Mouse (Mus musculus) granulocyte monocyte progenitor cell, adult 5-6 weeks (primary cell): ENCODE results near the gene Sf3b6. TPM values are rescaled to one million over a fixed set of nuclear protein-coding genes. Genes with fewer than 3 reads are reported as not detected.

ENCODE experiments used
- total RNA-seq, 2 experiments: library from RNA; stranded (forward) in 1 of 2; stranded (reverse) in 1 of 2; fragments of 200-712, 200-1000 nt in 1 of 2; fragments of >200 nt in 1 of 2; fragmentation: Nextera tagmentation in 1 of 2; gene quantifications; 2 replicates each; pipeline ENCODE4 v1.2.3; 2014 to 2017

Gene Sf3b6
- total RNA-seq, 2 experiments from 2014 or later, result 134 to 249 TPM

Other genes with a start within 250 kb of the Sf3b6 start
- gene Itsn2, start 224.9 kb upstream of the Sf3b6 start, total RNA-seq (2014; fragmentation: Nextera tagmentation), result 61.0 and 119 TPM in 2 replicates
- 117 and 145 TPM in 2 replicates for gene Itsn2, start 224.9 kb upstream of the Sf3b6 start, total RNA-seq (2017)
- not detected in 2 replicates for gene Gm3625, start 224.6 kb upstream of the Sf3b6 start, total RNA-seq (2014; fragmentation: Nextera tagmentation)
- not detected in 2 replicates for gene Gm3625, start 224.6 kb upstream of the Sf3b6 start, total RNA-seq (2017)
- 0.26 and 0.70 TPM in 2 replicates for gene Fam228a, start 79.1 kb upstream of the Sf3b6 start, total RNA-seq (2014; fragmentation: Nextera tagmentation)
- gene Fam228a, start 79.1 kb upstream of the Sf3b6 start, total RNA-seq (2017), result not detected in 2 replicates
- gene Pfn4, start 48.5 kb upstream of the Sf3b6 start, total RNA-seq (2014; fragmentation: Nextera tagmentation), result 0.70 TPM in 1 of 2 replicates, not detected in the other
- 0.78 and 1.3 TPM in 2 replicates for gene Pfn4, start 48.5 kb upstream of the Sf3b6 start, total RNA-seq (2017)
- gene Fam228b, start 48.3 kb upstream of the Sf3b6 start, total RNA-seq (2014; fragmentation: Nextera tagmentation), result 0.45 and 1.3 TPM in 2 replicates
- gene Fam228b, start 48.3 kb upstream of the Sf3b6 start, total RNA-seq (2017), result 0.90 and 0.93 TPM in 2 replicates
- 13.7 and 28.2 TPM in 2 replicates for gene Fkbp1b, start 24.0 kb downstream of the Sf3b6 start, total RNA-seq (2014; fragmentation: Nextera tagmentation)
- 18.2 and 35.0 TPM in 2 replicates for gene Fkbp1b, start 24.0 kb downstream of the Sf3b6 start, total RNA-seq (2017)
- gene Wdcp, start 25.8 kb downstream of the Sf3b6 start, total RNA-seq (2014; fragmentation: Nextera tagmentation), result 19.7 and 22.7 TPM in 2 replicates
- gene Wdcp, start 25.8 kb downstream of the Sf3b6 start, total RNA-seq (2017), result 4.6 and 9.0 TPM in 2 replicates
- gene Mfsd2b, start 56.8 kb downstream of the Sf3b6 start, total RNA-seq (2014; fragmentation: Nextera tagmentation), result 5.8 and 7.5 TPM in 2 replicates
- gene Mfsd2b, start 56.8 kb downstream of the Sf3b6 start, total RNA-seq (2017), result 1.2 and 2.2 TPM in 2 replicates
- gene Ubxn2a, start 90.2 kb downstream of the Sf3b6 start, total RNA-seq (2014; fragmentation: Nextera tagmentation), result 20.4 and 31.6 TPM in 2 replicates
- 25.5 and 40.2 TPM in 2 replicates for gene Ubxn2a, start 90.2 kb downstream of the Sf3b6 start, total RNA-seq (2017)
- gene Atad2b, start 99.8 kb downstream of the Sf3b6 start, total RNA-seq (2014; fragmentation: Nextera tagmentation), result 47.0 and 49.0 TPM in 2 replicates
- 35.5 and 43.8 TPM in 2 replicates for gene Atad2b, start 99.8 kb downstream of the Sf3b6 start, total RNA-seq (2017)